9 mouse cellular contexts compared by ENCODE assay signal in the genomic region with DNA sequence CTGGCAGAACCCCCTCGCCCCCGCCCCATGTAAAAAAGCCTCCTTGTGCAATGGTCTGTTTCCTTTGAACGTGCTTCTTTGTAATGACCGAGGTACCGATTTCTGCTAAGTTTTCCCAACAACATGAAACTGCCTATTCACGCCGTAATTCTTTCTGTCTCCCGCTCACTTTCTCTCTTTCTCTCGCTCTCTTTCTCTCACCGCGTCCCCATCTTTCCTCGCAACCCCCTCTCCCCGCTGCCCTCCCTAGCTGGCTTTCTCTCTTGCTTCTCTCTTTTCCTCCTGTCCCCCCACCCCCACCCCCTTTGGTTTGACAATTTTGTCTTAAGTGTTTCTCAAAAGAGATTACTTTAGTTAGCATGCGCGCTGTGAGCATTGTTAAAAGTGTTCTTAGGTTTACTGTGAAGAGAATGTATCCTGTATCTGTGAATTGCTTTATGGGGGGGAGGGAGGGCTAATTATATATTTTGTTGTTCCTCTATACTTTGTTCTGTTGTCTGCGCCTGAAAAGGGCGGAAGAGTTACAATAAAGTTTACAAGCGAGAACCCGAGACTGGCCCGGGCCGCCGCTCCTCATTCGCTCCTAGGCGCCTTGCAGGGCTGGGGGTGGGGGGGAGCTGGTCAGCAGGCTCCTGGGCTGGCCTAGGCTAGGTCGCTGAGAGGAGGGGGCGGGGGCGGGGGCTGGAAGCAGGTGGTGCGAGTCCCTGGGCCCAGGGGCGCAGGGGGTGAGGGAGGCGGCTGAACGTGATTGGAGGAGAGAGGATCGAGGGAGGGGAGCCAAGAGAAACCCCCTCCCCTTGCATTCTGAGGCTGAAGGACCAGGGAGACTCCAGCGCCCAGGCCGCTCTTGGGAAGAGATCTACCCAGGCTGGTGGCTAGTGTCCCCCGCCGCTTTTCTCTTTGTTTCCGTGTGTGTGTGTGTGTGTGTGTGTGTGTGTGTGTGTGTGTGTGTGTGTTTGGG. TPM values are rescaled to one million over a fixed set of nuclear protein-coding genes. Genes with fewer than 3 reads are reported as not detected.
DNase-seq lines count a peak whose midpoint lies in the region; ATAC-seq and TF ChIP-seq lines count a peak whose summit lies in the region.
"Had no signal": no experiment of that assay in that cellular context is flagged by ENCODE, and none has a peak within 500 bp of the region (broad histone marks: within the 10 kb centered on the region; RNA-seq: fewer than 3 reads in every experiment).

No protein-coding gene starts in this region.

- H3K4me1 ChIP-seq in CH12.LX (ENCODE audit: control insufficient read depth in 1 of 2, insufficient read depth in 2 of 2) = peaks cover 3 to 8% of the 10 kb centered on the region in 2 experiments; a peak in 3 of 4 replicates
- H3K4me1 ChIP-seq in intestine, embryonic 14.5 days (replicated peaks; ENCODE audit: control insufficient read depth, insufficient read depth, low read length) = peaks cover 9% of the 10 kb centered on the region
- H3K4me1 ChIP-seq in liver, embryonic 15.5 days (replicated peaks) = peaks cover 9% of the 10 kb centered on the region; the same call in 1 of the 2 replicates

- ATAC-seq in intestine, embryonic 14.5 days (replicated peaks; ENCODE audit: low FRiP score, low TSS enrichment, low read depth) = peak; percentile 78
- ATAC-seq in liver, embryonic 15.5 days (ENCODE audit: insufficient read depth) = no peak

- no peaks in the 10 kb centered on the region for H3K79me2 ChIP-seq in CH12.LX (replicated peaks; ENCODE audit: control insufficient read depth, extremely low read depth, insufficient read depth, poor library complexity, severe bottlenecking)

- H3K36me3 ChIP-seq in CH12.LX (replicated peaks in 1 of 2; ENCODE audit: control insufficient read depth in 1 of 2, insufficient read depth in 1 of 2, low read length in 1 of 2) = no peaks in the 10 kb centered on the region
- H3K36me3 ChIP-seq in intestine, embryonic 14.5 days (ENCODE audit: control insufficient read depth, insufficient read depth, low read length) = no peaks in the 10 kb centered on the region
- no peaks in the 10 kb centered on the region for H3K36me3 ChIP-seq in liver, embryonic 15.5 days (replicated peaks)

- no peak for TF ChIP-seq RAD21 in CH12.LX (IDR thresholded peaks at IDR 0.05; ENCODE audit: low read depth, low read length)

- H3K27ac ChIP-seq in CH12.LX (ENCODE audit: insufficient read depth, low read depth) = no peak overlapping the region
- H3K27ac ChIP-seq in intestine, embryonic 14.5 days (ENCODE audit: low read depth) = peak overlapping the region; percentile 93
- H3K27ac ChIP-seq in liver, embryonic 15.5 days (replicated peaks) = no peak overlapping the region

- H3K27me3 ChIP-seq in CH12.LX (replicated peaks) = peaks cover 96% of the 10 kb centered on the region
- H3K27me3 ChIP-seq in intestine, embryonic 14.5 days (replicated peaks; ENCODE audit: control insufficient read depth, insufficient read depth, low read length) = peaks cover 52% of the 10 kb centered on the region
- H3K27me3 ChIP-seq in liver, embryonic 15.5 days = peaks cover 100% of the 10 kb centered on the region

- no peak for TF ChIP-seq CTCF in CH12.LX (conservative IDR thresholded peaks at IDR 0.05 in 1 of 2, IDR thresholded peaks at IDR 0.05 in 1 of 2; ENCODE audit: low read depth in 2 of 2, low read length in 2 of 2)

- in situ Hi-C loops in CH12.LX (cut with MboI; ENCODE audit: low pct_ligation_motif_present, low pct_unique_long_range_greater_than_20kb, low sequenced_read_pairs) = no loop called here

- dilution Hi-C loops in CH12.LX (cut with MboI; ENCODE audit: extremely low pct_ligation_motif_present, extremely low pct_unique_long_range_greater_than_20kb, low sequenced_read_pairs) = no loop called here

- H3K9ac ChIP-seq in CH12.LX (ENCODE audit: insufficient read depth, low read depth) = peak overlapping the region; percentile 30; the same call in 1 of the 2 replicates
- peak overlapping the region; percentile 82 for H3K9ac ChIP-seq in intestine, embryonic 14.5 days (ENCODE audit: low read length)
- H3K9ac ChIP-seq in liver, embryonic 15.5 days = no peak overlapping the region

- no peak for DNase-seq in CH12.LX (ENCODE audit: extremely low read depth)
- DNase-seq in adrenal gland, adult 8-10 months = peak; percentile 80
- no peak for DNase-seq in intestine, embryonic 14.5 days (ENCODE audit: low spot score)
- DNase-seq in left cerebral cortex, postnatal 25 days (ENCODE audit: low spot score in 2 of 2) = no peak
- DNase-seq in left cerebral cortex, postnatal 10 days (ENCODE audit: extremely low spot score in 1 of 2, low spot score in 2 of 2) = no peak
- no peak for DNase-seq in adipocyte (ENCODE audit: low spot score)

- TF ChIP-seq EP300 in CH12.LX (IDR thresholded peaks at IDR 0.05; ENCODE audit: low read length) = no peak

- peak overlapping the region in 1 of 3 experiments; percentile 50 for H3K4me3 ChIP-seq in CH12.LX (replicated peaks in 1 of 3; ENCODE audit: low read depth in 2 of 3, low read length in 2 of 3, poor library complexity in 1 of 3)
- peak overlapping the region; percentile 49 for H3K4me3 ChIP-seq in intestine, embryonic 14.5 days (ENCODE audit: low read depth, low read length)
- peak overlapping the region; percentile 8; the same call in 1 of the 2 replicates for H3K4me3 ChIP-seq in liver, embryonic 15.5 days (replicated peaks)

- no peak for TF ChIP-seq POLR2A in CH12.LX (IDR thresholded peaks at IDR 0.05; ENCODE audit: low read depth, low read length)

- intact Hi-C loops in left cerebral cortex, postnatal 25 days (cut with DNase I) = loop anchor here (5.0 kb wide), 2 partner anchors 252 to 278 kb away; a partner anchor contains a TSS
- intact Hi-C loops in left cerebral cortex, postnatal 10 days (cut with DNase I) = loop anchor here (5.0 to 10.0 kb wide), 3 partner anchors 280 to 460 kb away; a partner anchor contains a TSS

- WGBS in intestine, embryonic 14.5 days = under 1% methylated on average over 34 of the region's 37 CpGs
- under 1% methylated on average over 31 of the region's 37 CpGs for WGBS in liver, embryonic 15.5 days (ENCODE audit: insufficient replicate concordance)

- H3K9me3 ChIP-seq in CH12.LX (replicated peaks; ENCODE audit: low read length) = peaks cover 16% of the 10 kb centered on the region
- H3K9me3 ChIP-seq in intestine, embryonic 14.5 days (ENCODE audit: control insufficient read depth, low read length) = no peaks in the 10 kb centered on the region
- no peaks in the 10 kb centered on the region for H3K9me3 ChIP-seq in liver, embryonic 15.5 days (replicated peaks)

- H3K4me2 ChIP-seq in CH12.LX (ENCODE audit: insufficient read depth, low read depth, poor library complexity, severe bottlenecking) = peak overlapping the region; percentile 91
- H3K4me2 ChIP-seq in intestine, embryonic 14.5 days (ENCODE audit: low read length) = peak overlapping the region; percentile 86
- peak overlapping the region; percentile 40 for H3K4me2 ChIP-seq in liver, embryonic 15.5 days

TF ChIP-seq in CH12.LX, 34 proteins besides CTCF, POLR2A, EP300 and RAD21 (continues in another document):
- TF ChIP-seq MXI1 (IDR thresholded peaks at IDR 0.05; ENCODE audit: low read depth, low read length) = no peak
- no peak for TF ChIP-seq ZMIZ1 (IDR thresholded peaks at IDR 0.05; ENCODE audit: low read depth, low read length)
- no peak for TF ChIP-seq ZC3H11A (IDR thresholded peaks at IDR 0.05; ENCODE audit: low read depth, low read length)
- no peak for TF ChIP-seq ZKSCAN1 (IDR thresholded peaks at IDR 0.05; ENCODE audit: borderline replicate concordance, low read depth, low read length)

RNA-seq across cellular contexts. Expression of a gene that starts 1.4 kb away (rescaled TPM):
- total RNA-seq in CH12.LX (2012; rRNA removed) (not detected in 2 replicates), CH12.LX (2014; rRNA removed) (not detected in 2 replicates)
- polyA plus RNA-seq in CH12.LX (2012; ENCODE audit: insufficient read length, low read depth) = not detected in 2 replicates
- 10 to 100 TPM; 44.6 to 62.9 (median 53.0) TPM for total RNA-seq in adrenal gland, adult 8-10 months (2022)
- polyA plus RNA-seq in intestine, embryonic 14.5 days (2014; fragmentation: Nextera tagmentation; extraction: Ambion mirVana) = 11.7 and 13.2 TPM in 2 replicates
- 0.15 and 0.24 TPM in 2 replicates for polyA plus RNA-seq in liver, embryonic 15.5 days (2015; fragmentation: Nextera tagmentation; extraction: Ambion mirVana)
- total RNA-seq in left cerebral cortex, postnatal 25 days (2021) = not detected
- not detected for total RNA-seq in left cerebral cortex, postnatal 10 days (2021)
- polyA plus RNA-seq: cortical plate, adult 2 months; testis, adult 2 months had no signal

RNA-seq across cellular contexts. Expression of a gene that starts 3.3 kb away (rescaled TPM):
- not detected in 2 replicates for total RNA-seq in CH12.LX (2012; rRNA removed)
- not detected in 2 replicates for total RNA-seq in CH12.LX (2014; rRNA removed)
- polyA plus RNA-seq in CH12.LX (2012; ENCODE audit: insufficient read length, low read depth) = not detected in 2 replicates
- 10 to 100 TPM; 50.4 to 99.8 (median 83.6) TPM for total RNA-seq in adrenal gland, adult 8-10 months (2022)
- polyA plus RNA-seq in intestine, embryonic 14.5 days (2014; fragmentation: Nextera tagmentation; extraction: Ambion mirVana) = 1.5 and 1.7 TPM in 2 replicates
- not detected in 2 replicates for polyA plus RNA-seq in liver, embryonic 15.5 days (2015; fragmentation: Nextera tagmentation; extraction: Ambion mirVana)
- total RNA-seq in left cerebral cortex, postnatal 25 days (2021) = not detected
- not detected for total RNA-seq in left cerebral cortex, postnatal 10 days (2021)
- polyA plus RNA-seq: cortical plate, adult 2 months had no signal

RNA-seq across cellular contexts. Expression of a gene that starts 7.2 kb away (rescaled TPM):
- total RNA-seq in CH12.LX (2012; rRNA removed) (0.34 and 1.1 TPM in 2 replicates), CH12.LX (2014; rRNA removed) (0.12 TPM in 1 of 2 replicates, not detected in the other)
- polyA plus RNA-seq in CH12.LX (2012; ENCODE audit: insufficient read length, low read depth) = 0.31 and 0.53 TPM in 2 replicates
- total RNA-seq in adrenal gland, adult 8-10 months (2022) = 10 to 100 TPM; 56.4 to 77.8 (median 59.5) TPM
- 18.1 and 24.1 TPM in 2 replicates for polyA plus RNA-seq in intestine, embryonic 14.5 days (2014; fragmentation: Nextera tagmentation; extraction: Ambion mirVana)
- polyA plus RNA-seq in liver, embryonic 15.5 days (2015; fragmentation: Nextera tagmentation; extraction: Ambion mirVana) = 0.06 TPM in 1 of 2 replicates, not detected in the other
- not detected for total RNA-seq in left cerebral cortex, postnatal 25 days (2021)
- not detected for total RNA-seq in left cerebral cortex, postnatal 10 days (2021)
- polyA plus RNA-seq: cortical plate, adult 2 months had no signal

RNA-seq across cellular contexts. Expression of a gene that starts 13.8 kb away (rescaled TPM):
- not detected in 2 replicates for total RNA-seq in CH12.LX (2012; rRNA removed)
- not detected in 2 replicates for total RNA-seq in CH12.LX (2014; rRNA removed)
- polyA plus RNA-seq in CH12.LX (2012; ENCODE audit: insufficient read length, low read depth) = not detected in 2 replicates
- total RNA-seq in adrenal gland, adult 8-10 months (2022) = 100 to 1,000 TPM; 157 to 250 (median 226) TPM
- 1.0 and 1.1 TPM in 2 replicates for polyA plus RNA-seq in intestine, embryonic 14.5 days (2014; fragmentation: Nextera tagmentation; extraction: Ambion mirVana)
- polyA plus RNA-seq in liver, embryonic 15.5 days (2015; fragmentation: Nextera tagmentation; extraction: Ambion mirVana) = not detected in 2 replicates
- not detected for total RNA-seq in left cerebral cortex, postnatal 25 days (2021)
- not detected for total RNA-seq in left cerebral cortex, postnatal 10 days (2021)
- polyA plus RNA-seq: cortical plate, adult 2 months had no signal

RNA-seq across cellular contexts. Expression of a gene that starts 18.1 kb away (rescaled TPM):
- total RNA-seq in CH12.LX (2012; rRNA removed) = 0.04 and 0.08 TPM in 2 replicates
- not detected in 2 replicates for total RNA-seq in CH12.LX (2014; rRNA removed)
- polyA plus RNA-seq in CH12.LX (2012; ENCODE audit: insufficient read length, low read depth) = 0.13 TPM in 1 of 2 replicates, not detected in the other
- total RNA-seq in adrenal gland, adult 8-10 months (2022) = 10 to 100 TPM; 25.2 to 38.3 (median 26.7) TPM
- 49.6 and 51.6 TPM in 2 replicates for polyA plus RNA-seq in intestine, embryonic 14.5 days (2014; fragmentation: Nextera tagmentation; extraction: Ambion mirVana)
- 0.30 and 0.37 TPM in 2 replicates for polyA plus RNA-seq in liver, embryonic 15.5 days (2015; fragmentation: Nextera tagmentation; extraction: Ambion mirVana)
- not detected for total RNA-seq in left cerebral cortex, postnatal 25 days (2021)
- not detected for total RNA-seq in left cerebral cortex, postnatal 10 days (2021)
- polyA plus RNA-seq: cortical plate, adult 2 months had no signal

Comparison
In these comparisons a context has a peak if more than half of its experiments do, and no peak if none do; other contexts are left out.
1. H3K4me2 ChIP-seq: peak in every context shown above with its lines; median percentile 91 in CH12.LX; 86 in intestine, embryonic 14.5 days; 40 in liver, embryonic 15.5 days.
2. RNA of a gene that starts 1.4 kb away (total RNA-seq): 44.6 to 62.9 TPM in adrenal gland, adult 8-10 months; not detected in CH12.LX, not detected in left cerebral cortex, postnatal 25 days and not detected in left cerebral cortex, postnatal 10 days; every median in the first group is over 10 times any median in the second.
3. RNA of a gene that starts 3.3 kb away (total RNA-seq): 50.4 to 99.8 TPM in adrenal gland, adult 8-10 months; not detected in CH12.LX, not detected in left cerebral cortex, postnatal 25 days and not detected in left cerebral cortex, postnatal 10 days; every median in the first group is over 10 times any median in the second.
4. RNA of a gene that starts 7.2 kb away (total RNA-seq): 56.4 to 77.8 TPM in adrenal gland, adult 8-10 months; 0.12 to 1.1 TPM in CH12.LX, not detected in left cerebral cortex, postnatal 25 days and not detected in left cerebral cortex, postnatal 10 days; every median in the first group is over 10 times any median in the second.